Mouse (Mus musculus) cerebellum, postnatal 4 days (tissue): ENCODE results near the gene Zbtb34.

Experiments used
- DNase-seq, 2 experiments: peaks; one replicate each; pipeline ENCODE4 v3.0.0; 2022; ENCODE audit warnings: low spot score in 2 of 2, mixed read lengths in 1 of 2

The Zbtb34 gene

DNA sequence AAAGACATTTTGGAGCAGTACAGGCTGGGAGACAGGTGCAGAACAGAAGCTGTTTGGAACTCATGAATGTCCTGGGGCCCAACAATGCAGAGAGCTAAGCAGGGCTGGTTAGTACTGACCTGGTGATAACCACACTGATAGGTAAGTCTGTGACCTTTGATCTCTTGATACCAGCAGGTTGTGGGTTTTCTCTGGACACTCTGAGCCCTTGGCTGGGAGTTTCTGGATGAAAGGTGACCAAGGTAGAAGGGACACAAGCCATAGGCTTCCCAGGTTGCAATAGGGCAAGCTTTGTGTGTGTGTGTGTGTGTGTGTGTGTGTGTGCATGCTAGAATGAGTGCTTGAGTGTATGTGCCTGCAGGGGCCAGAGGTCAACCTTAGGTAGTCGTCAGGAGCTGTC lies 15.7 kb upstream of the Zbtb34 start:
- no peak for DNase-seq

DNA sequence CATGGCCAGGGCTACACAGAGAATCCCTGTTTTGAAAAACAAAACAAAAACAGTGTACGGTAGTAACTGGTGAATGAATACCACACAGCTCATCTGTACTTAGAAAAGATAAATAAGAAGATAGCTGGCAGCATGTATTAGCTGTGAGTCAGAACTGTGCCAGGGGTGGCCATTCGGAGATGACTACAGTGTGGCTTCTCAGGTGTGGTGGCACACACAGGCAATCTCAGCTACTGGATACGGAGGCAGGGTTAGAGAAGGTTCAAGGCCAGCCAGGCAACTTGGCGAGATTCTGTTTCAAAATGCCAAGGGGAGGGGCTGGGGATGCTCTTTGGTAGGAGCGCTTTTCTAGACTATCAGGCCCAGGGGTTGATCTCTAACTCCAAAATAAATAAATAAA lies 14.6 kb upstream of the Zbtb34 start:
- DNase-seq: no peak

DNA sequence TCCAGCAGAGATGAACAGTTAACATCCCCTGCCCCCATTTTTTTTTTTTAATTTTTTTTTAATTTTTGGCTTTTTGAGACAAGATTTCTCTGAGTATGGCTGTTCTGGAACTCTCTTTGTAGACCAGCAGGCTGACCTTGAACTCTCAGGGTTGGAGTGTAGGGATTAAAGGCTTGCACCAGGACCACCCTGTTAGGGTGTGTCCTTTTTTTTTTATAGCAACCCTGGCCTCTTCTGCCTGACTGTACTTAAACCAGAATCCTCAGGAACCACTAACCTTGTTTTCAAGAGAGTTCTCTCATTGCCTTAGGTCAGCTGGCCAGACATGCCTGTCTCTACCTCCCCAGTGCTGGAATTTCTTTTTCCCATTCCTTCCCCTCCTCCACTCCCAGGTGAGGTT lies 13.7 kb upstream of the Zbtb34 start:
- no peak for DNase-seq

DNA sequence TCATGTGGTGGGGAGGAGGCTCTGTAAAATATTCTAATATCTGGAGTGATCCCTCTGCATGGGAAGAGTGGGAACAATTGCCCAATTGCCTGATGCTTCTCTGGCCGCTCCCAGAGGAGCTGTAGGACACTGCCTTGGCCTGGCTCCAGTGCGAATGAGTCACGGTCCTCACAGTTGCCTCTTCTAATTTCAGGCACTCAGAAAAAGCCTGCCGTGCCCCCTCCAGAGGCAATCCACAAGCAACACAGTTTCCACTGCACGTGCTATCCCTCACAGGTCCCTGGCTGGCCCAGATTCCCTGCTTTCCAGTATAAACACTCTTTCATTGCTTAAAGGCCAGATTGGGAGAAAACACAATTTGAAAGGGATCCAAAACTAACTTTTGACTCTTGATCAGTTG lies 13.2 kb upstream of the Zbtb34 start:
- peak; percentile 44 to 70 for DNase-seq

DNA sequence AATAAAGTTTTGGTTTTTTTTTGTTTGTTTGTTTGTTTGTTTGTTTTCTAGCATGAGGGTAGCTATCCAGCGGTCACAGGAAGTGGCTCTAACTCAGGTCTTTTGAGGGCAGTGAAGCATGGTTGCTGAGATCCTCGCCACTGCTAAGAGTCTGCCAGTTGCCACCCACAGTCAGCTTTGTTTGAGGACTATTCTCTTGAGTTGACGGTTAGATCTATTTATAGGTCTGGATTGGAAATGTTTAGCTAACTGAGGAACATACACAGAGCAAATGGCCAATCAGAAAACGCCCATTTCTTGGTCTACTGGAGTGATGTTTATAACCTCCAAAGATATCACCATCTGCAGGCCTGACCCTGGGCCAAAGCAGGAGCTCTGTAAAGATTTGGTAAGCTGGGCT lies 11.6 kb upstream of the Zbtb34 start:
- no peak for DNase-seq

DNA sequence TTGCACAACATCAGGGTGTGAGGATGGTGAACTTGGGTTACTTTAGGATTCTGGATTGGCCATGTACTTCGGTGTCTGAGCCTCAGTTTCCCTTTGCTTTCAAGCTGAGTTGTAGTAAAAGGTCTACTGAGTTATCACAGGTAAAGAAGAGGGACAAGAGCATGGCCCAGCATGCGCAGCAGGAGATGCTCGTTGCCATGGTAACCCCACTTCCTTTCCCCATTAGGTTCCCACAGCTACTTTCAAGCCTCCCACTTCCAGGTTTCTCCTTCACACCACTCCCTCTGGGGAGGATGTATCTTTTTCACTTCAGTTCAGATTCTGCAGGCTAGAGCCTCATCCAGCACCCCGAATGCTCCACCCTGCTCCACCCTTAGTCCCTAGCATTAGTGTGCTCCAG lies 9.8 kb upstream of the Zbtb34 start:
- DNase-seq: no peak

DNA sequence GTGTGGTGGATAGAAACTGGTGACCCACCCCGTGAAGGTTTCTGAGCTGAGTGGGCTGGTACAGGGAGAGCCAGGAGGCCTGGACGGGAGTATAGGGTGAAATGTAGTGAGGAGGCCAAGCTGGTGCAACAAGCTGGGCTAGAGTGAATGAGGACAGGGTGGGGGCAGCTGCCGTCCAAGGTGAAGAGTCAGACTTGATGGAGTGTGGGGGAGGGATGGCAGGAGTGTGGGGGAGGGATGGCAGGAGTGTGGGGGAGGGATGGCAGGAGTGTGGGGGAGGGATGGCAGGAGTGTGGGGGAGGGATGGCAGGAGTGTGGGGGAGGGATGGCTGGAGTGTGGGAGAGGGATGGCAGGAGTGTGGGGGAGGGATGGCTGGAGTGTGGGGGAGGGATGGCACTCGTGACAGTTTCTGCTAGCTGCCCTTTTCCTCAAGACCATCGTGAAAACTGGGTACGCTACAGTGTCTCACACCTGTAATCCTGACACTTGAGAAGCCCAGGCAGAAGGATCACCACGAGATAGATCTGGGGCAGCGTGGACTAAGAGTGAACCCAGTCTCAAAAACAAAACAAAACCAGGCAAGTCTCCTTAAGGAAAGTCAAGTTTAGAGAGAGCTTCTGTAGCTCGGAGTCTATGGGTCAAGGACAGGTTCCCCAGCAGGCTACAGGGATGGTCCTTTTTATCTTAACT lies 9.0 kb upstream of the Zbtb34 start:
- no peak for DNase-seq

DNA sequence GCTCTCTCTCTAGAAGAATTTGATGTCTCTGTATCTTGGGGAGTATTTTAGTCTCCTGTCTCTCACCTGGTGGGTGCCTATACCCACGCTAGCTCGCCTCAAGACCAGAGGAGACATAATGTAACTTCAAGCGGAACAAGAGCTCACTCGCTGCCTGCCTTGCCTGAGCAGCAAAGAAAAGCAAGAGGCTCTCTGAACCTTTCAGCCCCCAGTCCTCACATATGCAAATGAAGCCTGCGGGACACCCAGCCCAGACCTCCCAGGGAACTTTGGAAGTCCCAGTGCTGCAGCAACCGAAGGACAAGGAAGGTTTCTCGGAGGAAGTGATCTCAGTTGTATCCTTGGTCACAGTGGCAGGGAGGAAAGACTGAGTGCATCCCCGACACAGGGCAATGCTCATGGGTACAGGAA lies 8.4 kb upstream of the Zbtb34 start:
- DNase-seq: no peak

DNA sequence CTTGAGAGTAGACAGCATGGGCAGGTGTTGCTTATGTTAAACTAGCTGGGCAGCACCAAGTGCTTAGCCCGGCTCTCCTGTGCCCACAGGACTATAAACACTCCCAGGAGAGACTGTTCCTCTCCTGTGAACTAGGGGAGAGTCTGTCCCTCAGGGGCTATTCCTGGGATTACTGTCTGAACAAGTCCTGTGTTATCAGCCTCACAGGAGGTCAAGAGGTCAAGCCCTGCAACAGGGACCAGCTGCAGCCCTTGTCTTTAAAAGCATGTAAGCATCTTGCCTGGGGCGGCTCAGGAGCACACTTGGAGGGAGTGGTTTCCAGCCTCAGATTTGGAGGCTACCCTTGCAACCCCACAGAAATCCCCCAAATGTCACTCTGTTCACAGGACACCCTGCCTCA lies 7.3 kb upstream of the Zbtb34 start:
- DNase-seq: no peak

DNA sequence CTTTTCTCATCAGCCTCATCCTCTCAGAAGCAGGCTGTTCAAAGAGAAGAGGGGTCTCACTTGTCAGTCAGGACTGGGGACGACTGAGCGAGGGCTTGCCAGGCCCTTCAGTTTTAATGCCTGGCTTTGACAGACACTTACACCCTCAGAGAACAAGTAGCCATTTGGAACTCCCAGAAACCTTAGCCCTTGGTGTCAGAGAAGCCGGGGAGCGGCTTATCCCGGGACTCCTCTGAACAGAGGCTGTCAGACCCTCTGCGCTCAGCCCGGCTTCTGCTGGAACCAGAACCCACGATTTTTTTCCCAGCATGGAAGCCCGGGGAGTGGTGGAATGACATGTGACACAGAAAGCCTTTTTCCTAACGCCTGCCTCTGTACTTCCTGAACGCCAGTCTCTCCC lies 6.1 kb upstream of the Zbtb34 start:
- no peak for DNase-seq

DNA sequence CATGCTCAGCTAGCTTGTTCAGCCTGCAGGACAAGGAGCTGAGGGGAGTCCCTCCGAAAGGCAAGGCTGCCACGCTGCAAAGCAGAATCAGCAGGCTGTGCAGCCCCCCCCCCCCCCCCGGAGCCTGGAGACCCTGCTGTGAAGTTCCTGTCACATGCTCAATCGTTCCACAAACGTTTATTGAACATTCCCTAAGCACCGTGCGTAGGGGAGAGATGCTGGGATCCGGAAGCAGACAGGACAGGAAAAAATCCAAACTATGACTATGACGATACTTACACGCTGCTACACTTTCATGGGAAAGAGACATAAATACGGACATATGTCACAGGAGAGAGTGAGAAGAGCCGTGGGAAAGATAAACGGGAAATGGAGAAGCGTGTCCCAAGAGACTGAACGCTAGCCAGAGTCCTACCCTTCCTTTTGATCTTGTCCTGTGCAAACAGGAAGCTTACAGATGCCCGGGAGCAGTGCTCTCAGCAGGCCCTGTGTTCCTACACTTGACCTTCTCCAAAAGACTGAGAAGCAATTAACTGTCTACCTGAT lies 5.0 kb upstream of the Zbtb34 start:
- no peak for DNase-seq

DNA sequence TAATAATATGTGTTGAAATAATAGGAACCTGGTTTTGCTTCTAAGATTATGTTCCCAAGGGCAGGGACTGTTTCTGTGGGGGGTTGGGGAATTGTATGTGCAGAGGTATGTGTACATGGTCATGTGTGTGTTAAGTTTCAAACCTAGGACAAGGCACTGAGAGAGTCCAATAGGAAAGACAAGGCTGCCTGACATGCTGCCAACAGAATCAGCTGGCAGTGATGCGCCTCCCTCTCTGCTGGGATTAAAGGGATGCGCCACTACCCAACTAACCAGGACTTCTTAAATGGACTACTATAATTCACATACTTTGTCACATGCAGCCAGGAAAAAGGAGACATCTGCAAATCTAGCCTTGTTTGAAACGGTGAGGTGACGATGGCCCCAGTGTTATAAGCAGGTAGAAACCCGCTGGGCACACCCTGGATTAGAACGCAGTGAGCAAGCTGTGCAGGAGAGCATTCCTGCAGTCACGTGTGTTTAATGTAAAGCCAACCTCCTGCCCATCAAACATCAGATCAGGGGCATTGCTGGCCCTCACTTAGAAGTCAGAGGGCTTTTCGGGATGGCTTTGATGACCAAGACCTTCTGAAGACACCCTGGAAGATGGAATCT lies 4.0 kb upstream of the Zbtb34 start:
- DNase-seq: no peak

DNA sequence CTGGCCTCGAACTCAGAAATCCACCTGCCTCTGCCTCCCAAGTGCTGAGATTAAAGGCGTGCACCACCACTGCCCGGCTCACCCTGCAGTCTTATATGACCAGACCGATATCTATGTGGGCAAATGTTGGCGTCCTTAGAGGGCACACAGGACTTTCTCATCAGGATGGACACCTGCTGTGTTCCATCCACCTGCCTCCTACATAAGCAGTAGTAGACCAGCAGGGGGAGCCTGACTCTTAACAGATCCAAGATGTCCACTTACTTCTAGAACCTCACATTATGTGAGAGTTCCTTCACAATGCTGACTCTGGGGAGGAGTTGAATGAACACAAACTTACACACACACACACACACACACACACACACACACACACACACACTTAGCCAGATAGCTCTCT lies 1.8 kb upstream of the Zbtb34 start:
- peak in 1 of 2 experiments; percentile 39 for DNase-seq

DNA sequence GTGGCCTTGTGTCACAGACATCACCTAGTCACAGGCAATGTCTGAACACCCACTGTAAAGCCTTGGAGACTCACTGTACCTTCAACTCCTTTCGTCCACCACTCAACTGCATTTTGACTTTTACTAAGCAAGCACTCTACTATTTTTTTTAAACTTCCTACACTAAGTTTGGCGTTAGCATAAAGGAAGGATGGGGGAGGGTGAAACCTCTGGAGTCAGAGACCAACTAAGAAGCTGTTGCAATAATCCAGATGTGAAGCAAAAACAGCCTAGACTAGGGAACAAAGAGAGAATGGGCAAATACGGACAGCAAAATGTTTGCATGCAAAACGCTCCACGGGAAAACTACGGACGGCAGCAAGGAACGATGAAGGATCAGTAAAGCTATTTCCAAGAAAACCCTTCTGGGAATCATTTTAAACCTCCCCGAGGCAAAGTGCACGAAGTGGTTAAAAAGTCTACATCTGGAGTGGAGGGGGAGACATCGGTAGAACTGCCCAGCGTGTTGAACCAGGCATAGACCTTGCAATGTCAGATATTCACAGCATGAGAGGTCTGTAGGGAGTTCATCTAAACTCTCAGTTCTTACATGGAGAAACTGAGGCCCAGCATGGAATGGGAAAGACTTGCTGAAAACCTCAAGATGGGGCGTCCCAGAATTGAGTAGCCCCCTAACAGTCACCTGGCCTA lies 898 bp downstream of the Zbtb34 start:
- no peak for DNase-seq

DNA sequence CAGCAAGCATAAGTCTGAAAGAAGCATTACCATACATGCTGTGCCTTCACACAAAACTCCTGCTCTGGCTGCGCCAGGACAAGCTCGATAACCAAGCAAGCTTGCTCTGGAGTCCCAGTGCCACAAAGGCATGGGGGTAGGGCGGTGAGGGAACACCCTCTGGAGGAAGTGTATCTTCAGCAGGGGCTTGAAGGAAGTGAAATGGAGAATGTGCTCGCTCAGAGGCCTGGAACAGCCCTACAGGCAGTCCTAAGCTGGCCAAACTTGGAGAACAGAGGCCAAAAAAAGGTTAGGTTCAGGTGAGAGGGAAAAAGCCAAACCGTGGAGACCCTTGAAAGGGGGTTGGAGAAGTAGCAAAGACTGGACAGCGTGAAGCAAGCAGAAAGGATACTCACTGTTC lies 1.8 kb downstream of the Zbtb34 start:
- no peak for DNase-seq

DNA sequence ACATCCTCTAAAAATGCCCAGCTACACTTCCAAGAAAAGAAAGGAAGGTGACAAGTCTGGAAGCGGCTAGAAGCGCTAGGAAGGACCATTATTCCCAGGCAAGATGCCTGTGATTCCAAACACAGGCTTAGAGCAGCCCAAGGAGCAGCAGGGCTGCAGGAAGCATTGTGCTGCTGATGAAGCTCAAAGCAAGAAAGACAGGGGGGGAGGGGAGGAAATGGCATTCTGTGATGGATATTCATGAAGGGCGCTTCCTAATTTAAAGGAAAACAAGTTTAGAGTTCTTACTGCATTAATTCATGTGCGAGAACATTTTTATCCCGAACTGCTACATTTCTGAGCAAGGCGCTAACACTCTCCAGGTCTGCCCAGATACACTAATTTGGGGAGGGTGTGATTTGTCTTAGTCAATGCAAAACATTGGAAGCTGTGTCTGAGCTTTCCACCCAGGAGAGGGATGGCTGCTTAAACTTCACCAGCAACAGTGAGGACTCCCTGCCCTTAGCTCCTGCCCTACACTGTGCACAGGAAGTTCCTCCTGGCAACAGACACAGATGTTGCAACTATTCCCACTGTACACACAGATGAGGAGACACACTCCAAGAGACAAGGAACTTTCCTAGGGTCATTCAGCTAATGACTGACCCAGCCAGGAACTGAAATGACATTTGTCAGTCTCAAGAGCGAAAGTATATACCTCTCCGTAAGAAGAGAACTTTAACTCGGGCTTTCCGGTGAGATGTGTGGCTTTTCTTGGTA lies 4.3 kb downstream of the Zbtb34 start:
- no peak for DNase-seq

DNA sequence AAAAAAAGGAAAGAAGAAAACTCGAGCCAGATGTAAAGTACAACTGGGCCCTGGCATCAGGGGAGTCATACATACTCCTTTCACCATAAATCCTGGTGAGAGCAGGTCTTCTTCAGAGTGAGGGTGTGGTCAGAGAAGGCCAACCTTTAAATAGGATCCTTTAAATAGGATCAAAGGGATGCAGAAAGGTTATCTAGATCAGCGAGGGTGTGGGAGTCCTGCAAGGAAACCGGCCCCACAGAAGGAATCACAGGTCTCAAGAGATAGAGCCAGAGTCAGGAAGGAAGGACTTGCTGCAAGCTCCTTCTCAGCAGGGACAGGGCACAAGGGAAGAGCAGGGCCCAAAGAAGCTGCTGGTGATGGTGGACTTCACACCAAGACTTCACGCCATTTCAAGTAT lies 13.7 kb downstream of the Zbtb34 start:
- no peak for DNase-seq

DNA sequence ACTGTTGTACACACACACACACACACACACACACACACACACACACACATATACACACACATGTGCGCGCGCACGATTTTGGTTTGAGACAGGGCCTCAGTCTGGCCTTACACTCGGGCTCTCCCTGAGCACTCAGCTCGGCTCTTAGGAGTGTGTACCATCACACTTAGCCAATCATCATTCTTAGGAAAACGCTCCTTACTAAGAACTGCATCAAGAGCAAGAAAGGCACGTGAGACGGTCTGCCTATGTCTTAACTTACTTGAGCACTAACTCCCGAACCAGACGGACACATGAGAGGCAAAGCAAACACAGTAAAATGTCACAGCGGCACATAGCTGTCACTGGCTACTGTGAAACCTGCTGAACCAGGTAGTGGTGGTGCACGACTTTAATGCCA lies 17.1 kb downstream of the Zbtb34 start:
- no peak for DNase-seq

DNA sequence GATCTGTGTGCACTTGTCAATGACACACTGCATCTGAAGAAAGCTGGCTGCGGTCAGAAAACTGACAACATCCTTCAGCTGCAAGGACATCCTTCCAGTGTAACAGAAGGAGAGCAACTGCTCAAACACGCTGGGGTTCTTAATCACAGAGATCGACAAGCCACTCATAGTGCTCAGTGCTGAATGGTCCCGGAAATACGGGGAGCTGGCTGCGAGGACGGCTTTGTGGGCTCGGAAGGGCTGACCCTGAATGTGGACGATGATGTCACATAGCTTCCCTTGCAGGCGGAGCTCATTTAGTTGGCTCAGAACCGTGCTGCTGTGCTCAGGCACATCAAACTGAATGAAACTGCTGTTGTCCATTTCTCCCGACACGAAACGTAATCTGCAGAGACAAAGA lies 19.0 kb downstream of the Zbtb34 start:
- no peak for DNase-seq

DNA sequence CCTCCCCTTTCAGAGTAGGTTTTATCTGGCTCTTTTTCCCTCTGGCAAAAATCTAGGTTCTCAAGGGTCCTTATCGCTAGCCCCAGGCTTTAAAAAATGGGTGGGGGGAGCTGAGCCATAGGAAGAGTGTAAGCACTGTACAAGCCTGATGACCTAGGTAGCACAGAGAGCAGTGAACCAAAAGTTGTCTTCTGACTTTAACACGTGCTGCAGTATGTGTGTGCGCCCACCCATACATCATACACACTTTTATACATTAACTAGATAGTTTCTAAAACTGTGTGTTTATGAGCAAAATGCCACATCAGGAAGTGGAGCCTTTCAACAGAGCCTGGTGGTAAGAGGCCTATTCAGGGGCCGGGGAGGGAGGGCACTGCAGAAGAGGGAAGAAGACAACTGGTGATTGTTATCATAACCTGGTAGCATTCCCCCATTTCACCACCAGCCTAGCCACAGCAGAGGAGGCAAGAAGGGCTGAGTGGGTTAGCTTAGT lies 27.6 kb downstream of the Zbtb34 start:
- DNase-seq: no peak

DNA sequence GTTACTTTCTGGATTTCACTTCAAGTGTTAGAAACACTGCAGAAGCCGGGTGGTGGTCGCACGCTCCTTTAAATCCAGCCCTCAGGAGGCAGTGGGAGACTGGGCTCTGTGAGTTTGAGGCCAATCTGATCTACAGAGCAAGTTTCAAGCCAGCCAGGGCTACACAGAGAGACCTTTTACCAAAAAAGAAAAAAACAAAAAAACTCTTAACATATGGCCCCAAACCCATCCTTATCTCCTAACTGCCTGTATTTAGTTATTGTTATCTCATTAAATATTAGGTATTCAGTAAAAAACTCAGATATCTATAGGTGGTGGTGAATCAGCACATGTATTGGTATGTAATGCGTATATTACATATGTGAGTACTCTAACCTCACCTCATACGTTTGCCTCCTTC lies 28.5 kb downstream of the Zbtb34 start:
- DNase-seq: no peak

DNA sequence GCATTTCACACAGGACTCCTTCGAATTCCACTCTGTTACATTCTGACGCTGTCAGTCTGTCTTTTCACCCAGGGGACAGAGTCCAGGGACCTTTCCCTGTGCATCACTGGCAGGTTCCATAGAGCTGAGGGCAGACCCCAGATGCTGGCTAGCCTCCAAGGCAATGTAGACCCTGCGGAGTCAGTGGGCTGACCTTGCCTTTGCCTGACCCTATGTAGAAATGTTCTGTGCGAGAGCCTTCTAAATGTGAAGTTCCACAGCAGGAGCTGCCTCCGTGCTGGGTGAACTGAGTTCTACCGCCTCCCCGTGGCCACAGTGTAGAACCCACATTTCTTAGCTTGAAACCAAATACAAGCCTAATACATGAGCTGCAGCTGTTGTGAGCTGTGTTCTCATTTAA lies 28.9 kb downstream of the Zbtb34 start:
- DNase-seq: peak; percentile 55 to 67
